Mouse (Mus musculus) telencephalon, adult 2 months (tissue): Measurements from ENCODE around the gene Thrap3.

ENCODE experiments used
- DNase-seq: peaks from one replicate; pipeline ENCODE4 v3.0.0-alpha.2; 2011; ENCODE audit warnings: low read depth, low spot score

Thrap3 gene

GRCm38 (mm10) chr4:126146974-126147532 lies 55.5 kb downstream of the Thrap3 start:
- DNase-seq = no peak

GRCm38 (mm10) chr4:126145396-126145795 lies 57.2 kb downstream of the Thrap3 start:
- no peak for DNase-seq

GRCm38 (mm10) chr4:126141021-126141420 lies 61.5 kb downstream of the Thrap3 start:
- no peak for DNase-seq

GRCm38 (mm10) chr4:126137773-126138172 lies 64.8 kb downstream of the Thrap3 start:
- no peak for DNase-seq

GRCm38 (mm10) chr4:126134639-126135038 lies 67.9 kb downstream of the Thrap3 start:
- DNase-seq = no peak

GRCm38 (mm10) chr4:126134236-126134635 lies 68.3 kb downstream of the Thrap3 start:
- DNase-seq = no peak

- DNase-seq = no peak
Observed at GRCm38 (mm10) chr4:126132636-126133264, 69.8 kb downstream of the Thrap3 start.

GRCm38 (mm10) chr4:126131290-126132121 lies 71.1 kb downstream of the Thrap3 start:
- no peak for DNase-seq

- DNase-seq = no peak
Observed at GRCm38 (mm10) chr4:126130502-126130901, 72.1 kb downstream of the Thrap3 start.

- DNase-seq = peak; percentile 72
Observed at GRCm38 (mm10) chr4:126123309-126124040, 79.1 kb downstream of the Thrap3 start.

GRCm38 (mm10) chr4:126120506-126120905 lies 82.1 kb downstream of the Thrap3 start:
- DNase-seq = no peak

- DNase-seq = no peak
Observed at GRCm38 (mm10) chr4:126120052-126120451, 82.5 kb downstream of the Thrap3 start.

- DNase-seq = no peak
Observed at GRCm38 (mm10) chr4:126119051-126119450, 83.5 kb downstream of the Thrap3 start.

- peak; percentile 91 for DNase-seq
Observed at GRCm38 (mm10) chr4:126118651-126119050, 83.9 kb downstream of the Thrap3 start.

- no peak for DNase-seq
Observed at GRCm38 (mm10) chr4:126117116-126117515, 85.4 kb downstream of the Thrap3 start.

- DNase-seq = no peak
Observed at GRCm38 (mm10) chr4:126115871-126116521, 86.6 kb downstream of the Thrap3 start.

- no peak for DNase-seq
Observed at GRCm38 (mm10) chr4:126115411-126115810, 87.1 kb downstream of the Thrap3 start.
